Mouse (Mus musculus): ENCODE results near the gene Stc2.

Stc2 gene

GRCm38 (mm10) chr11:31369648-31370286 is at the start of gene Stc2:
Gene Stc2, minus strand, starts transcription at chr11:31370074.
- DNase-seq, result no peak

- no peak for DNase-seq
Observed at GRCm38 (mm10) chr11:31417071-31417470, 47.2 kb upstream of the Stc2 start.

GRCm38 (mm10) chr11:31412376-31412775 is 42.5 kb upstream of the Stc2 start:
- DNase-seq, result peak; percentile 45

- no peak for DNase-seq
Observed at GRCm38 (mm10) chr11:31406736-31407135, 36.9 kb upstream of the Stc2 start.

- no peak for DNase-seq
Observed at GRCm38 (mm10) chr11:31403080-31403479, 33.2 kb upstream of the Stc2 start.

- DNase-seq, result no peak
Observed at GRCm38 (mm10) chr11:31398604-31399003, 28.7 kb upstream of the Stc2 start.

- no peak for DNase-seq
Observed at GRCm38 (mm10) chr11:31396638-31397417, 27.0 kb upstream of the Stc2 start.

- no peak for DNase-seq
Observed at GRCm38 (mm10) chr11:31394026-31394425, 24.2 kb upstream of the Stc2 start.

GRCm38 (mm10) chr11:31392340-31392739 is 22.5 kb upstream of the Stc2 start:
- DNase-seq, result no peak

- no peak for DNase-seq
Observed at GRCm38 (mm10) chr11:31388890-31389289, 19.0 kb upstream of the Stc2 start.

GRCm38 (mm10) chr11:31387526-31387925 is 17.7 kb upstream of the Stc2 start:
- DNase-seq, result no peak

GRCm38 (mm10) chr11:31386571-31386970 is 16.7 kb upstream of the Stc2 start:
- no peak for DNase-seq

GRCm38 (mm10) chr11:31383968-31384367 is 14.1 kb upstream of the Stc2 start:
- DNase-seq, result no peak

- DNase-seq, result no peak
Observed at GRCm38 (mm10) chr11:31382145-31382544, 12.3 kb upstream of the Stc2 start.

GRCm38 (mm10) chr11:31373438-31373837 is 3.6 kb upstream of the Stc2 start:
- DNase-seq, result no peak

GRCm38 (mm10) chr11:31372206-31372605 is 2.3 kb upstream of the Stc2 start:
- no peak for DNase-seq

- DNase-seq, result no peak
Observed at GRCm38 (mm10) chr11:31371256-31371838, 1.5 kb upstream of the Stc2 start.

- no peak for DNase-seq
Observed at GRCm38 (mm10) chr11:31370436-31371230, 759 bp upstream of the Stc2 start.

- no peak for DNase-seq
Observed at GRCm38 (mm10) chr11:31368965-31369647, 768 bp downstream of the Stc2 start.

GRCm38 (mm10) chr11:31368252-31368964 is 1.5 kb downstream of the Stc2 start:
- no peak for DNase-seq

GRCm38 (mm10) chr11:31366827-31367226 is 3.0 kb downstream of the Stc2 start:
- DNase-seq, result no peak

GRCm38 (mm10) chr11:31366421-31366820 is 3.5 kb downstream of the Stc2 start:
- DNase-seq, result no peak

All from cerebellum, adult 11-12 months (tissue).